Mouse (Mus musculus) mesoderm, embryonic 11.5 days (tissue): ENCODE results near the gene Rgn.
A peak's percentile ranks its signal among the peaks of the same experiment; 100 is the strongest.

ENCODE experiments used
- DNase-seq: peaks from one replicate; pipeline ENCODE4 v3.0.0-alpha.2; 2012; ENCODE audit warnings: low read depth, low spot score

The Rgn gene

DNA sequence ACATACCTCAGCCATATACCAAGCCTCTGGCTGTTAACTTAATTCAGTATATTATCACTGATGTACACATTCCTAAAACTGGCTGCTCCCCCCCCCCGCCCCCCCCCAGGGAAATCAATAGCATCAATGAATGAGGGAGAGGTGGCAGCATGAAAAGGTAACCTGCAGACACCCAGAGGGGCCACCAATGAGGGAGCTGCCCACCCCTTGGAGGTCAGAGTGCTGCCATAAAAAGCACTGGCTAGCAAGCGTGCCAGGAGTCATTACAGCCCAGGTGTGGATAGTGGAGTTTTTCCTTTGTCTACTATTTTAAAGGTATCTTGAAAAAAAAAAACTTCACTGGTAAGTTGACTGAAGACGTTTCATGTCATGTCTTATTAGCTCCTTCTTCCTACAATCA, at the start of gene Rgn:
Gene Rgn, plus strand, starts transcription at position 256 of the 400 bp plus-strand sequence.
- no peak for DNase-seq

DNA sequence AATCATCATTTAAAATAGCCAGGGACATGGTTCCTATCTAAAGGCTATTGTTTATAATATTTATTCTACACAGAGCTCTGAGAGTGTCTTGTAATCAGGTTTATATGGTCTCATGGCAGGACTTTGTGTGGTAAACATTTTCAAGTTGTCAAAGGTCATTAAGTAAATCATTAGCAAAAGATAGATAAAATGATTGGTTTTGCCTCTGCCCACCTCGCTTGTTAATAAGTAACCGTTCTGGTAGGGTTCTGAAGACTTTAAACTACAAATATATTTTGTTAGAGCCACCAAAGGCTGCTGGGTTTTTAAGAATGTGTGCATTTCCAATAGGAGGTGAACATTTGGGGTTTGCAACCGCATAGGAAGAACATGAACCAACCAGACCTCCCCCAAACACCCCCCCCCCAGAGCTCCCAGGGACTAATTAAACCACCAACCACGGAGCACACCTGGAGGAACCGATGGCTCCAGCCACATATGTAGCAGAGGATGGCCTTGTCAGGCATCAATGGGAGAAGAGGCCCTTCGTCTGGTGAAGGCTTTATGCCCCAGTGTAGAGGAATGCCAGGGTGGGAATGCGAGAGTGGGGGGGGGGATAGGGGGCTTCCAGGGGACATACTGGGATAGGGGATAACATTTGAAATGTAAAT, 29.2 kb upstream of the Rgn start:
- DNase-seq = no peak

DNA sequence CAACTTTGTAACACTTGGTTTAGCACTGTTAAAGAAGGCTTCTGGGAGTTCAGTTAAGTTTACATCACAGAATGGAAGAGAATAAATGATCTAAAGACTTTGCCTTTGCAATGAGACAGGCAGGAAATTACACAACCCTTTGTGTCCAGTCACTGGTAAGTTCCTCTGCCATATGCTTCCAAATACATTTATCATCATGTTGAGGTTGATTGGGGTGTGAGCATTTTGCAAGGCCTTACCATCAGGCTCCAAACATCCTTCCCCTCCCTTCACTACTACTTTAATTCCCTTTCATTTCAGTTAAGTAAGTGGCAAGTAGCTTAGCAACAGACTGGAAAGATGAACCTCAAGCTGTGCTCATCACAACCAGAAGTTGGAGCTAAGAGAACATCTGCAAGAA, 28.0 kb upstream of the Rgn start:
- DNase-seq = no peak

DNA sequence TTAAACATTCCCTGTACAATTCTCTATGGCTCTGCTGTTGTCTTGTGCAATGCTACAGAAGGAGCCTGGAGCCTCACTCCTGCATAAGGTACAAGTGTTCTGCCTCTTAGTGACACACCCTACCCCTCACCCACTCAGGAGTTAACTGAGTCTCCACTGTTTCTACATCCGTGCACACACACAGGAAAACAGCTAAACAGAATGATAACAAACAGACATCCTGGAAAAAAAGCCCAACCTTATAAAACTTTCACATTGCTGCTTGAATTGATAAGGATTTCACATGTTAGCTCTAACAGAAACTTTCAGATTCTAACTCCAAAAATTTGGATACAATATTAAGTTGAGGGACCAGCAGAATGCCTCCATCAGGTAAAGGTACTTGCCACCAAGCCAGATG, 17.0 kb upstream of the Rgn start:
- no peak for DNase-seq

DNA sequence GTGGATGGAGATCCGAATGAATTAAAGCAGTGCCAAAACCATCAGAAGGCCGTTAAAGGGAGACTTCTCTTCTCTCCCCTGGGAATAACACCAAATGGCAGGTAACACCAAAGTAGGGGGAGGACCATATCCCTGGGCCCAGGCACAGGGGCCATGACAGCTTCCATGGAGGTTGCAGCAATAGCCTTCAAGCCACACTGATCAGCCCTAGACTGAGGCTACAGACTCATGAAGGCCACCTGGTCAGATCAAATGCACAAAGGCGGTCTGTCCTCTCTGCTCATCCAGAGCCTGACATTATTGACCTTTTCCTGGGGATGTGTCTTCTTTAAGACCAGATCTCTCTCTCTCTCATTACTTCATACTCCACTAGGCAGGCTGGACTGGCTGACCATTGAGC, 5.7 kb upstream of the Rgn start:
- DNase-seq = no peak

DNA sequence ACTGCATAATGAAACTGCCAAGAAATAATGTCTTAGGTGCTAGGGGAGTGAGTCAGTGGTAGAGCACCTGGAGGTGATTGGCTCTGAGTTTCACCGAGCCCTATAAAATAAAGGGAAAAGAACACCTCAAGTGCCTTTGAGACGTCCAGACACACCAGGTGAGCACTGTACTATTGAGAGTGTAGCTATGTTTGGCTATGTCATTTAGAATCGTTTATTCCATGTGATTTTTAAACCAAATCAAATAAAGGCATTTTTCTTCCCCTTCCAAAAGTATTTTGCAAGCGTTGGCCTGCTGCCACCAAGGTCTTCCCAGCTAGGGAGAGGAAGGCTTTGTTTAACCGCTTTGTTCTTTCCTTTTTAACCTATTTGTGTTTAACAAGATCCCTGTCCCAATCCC, 2.0 kb upstream of the Rgn start:
- DNase-seq = no peak

DNA sequence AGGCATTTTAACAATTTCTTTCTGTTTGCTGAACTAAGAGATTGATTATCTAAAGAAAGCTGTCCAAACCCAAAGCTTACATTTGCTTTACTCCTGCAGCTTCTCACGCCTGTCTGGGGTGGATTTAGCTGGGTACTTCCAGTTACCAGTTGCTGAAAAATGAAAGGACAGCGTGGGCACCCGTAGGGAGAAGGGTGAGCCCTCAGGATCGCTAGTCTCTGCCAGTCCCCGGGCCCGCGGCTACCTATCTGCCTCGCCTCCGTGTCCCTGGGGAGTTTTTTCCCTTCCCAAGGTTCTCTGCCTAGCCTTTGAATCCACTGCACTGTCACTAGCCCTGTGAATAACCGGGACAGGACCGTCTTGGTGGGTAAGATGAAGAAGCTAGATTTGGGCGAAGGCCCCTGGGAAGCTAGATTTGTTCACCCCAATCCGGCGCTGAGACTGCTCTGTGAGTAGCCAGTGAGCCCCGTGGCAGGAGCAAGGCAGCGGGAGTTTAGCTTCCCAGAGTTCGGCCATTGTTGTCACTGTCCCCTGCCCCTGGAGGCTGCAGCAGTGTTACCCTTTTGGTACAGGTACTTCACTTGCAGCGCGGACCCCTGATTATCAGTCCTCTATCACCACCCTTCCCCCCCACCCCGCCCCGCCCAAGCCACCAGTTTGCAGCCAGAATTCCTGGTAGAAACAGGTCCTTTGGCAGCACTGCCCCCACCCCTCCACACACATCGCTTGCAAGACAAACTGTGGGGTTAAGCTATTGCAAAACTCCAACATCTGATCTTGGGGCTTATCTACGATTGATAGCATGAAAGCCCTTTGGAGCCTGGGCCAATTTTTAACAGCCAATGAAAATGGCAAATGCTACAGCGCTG, 1.3 kb upstream of the Rgn start:
- no peak for DNase-seq

DNA sequence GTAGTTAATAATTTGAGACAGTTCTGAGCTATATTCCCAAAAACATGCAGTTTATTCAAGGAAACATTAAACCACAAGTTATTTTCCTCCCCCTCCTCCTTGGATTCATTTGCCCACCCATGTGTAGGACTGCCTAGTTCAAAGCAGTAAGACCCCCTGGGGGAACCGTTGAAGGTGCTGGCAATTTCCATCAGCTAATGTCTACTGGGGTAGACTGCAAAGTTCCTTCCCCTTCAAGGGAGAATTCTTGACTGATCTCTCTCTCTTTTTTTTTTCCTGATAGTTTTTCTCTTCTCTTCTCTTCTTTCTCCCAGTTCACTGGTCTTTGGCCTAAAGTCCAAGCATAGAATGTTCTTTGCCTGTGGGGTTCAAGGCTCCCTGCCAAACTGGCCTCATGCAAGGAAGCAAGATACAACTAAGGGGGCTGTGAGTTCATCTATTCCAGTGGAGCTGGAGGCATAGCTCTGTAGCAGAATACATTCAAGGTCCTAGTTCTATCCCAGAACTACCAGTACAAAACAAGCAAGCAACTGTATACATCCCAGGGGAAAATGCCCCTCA, 627 bp upstream of the Rgn start:
- no peak for DNase-seq

DNA sequence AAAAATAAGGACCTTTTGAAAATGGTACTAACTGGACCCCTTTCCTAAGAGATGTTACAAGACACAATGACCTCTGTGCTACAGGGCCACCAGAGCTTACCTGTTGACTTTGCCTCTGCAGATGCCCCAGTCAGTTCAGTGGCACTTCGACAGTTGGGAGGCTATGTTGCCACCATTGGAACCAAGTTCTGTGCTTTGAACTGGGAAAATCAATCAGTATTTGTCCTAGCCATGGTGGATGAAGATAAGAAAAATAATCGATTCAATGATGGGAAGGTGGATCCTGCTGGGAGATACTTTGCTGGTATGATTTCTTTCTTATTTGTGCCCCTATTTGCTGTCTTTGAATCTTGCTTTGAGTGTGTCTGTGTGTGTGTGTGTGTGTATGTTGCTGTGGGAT, 2.6 kb downstream of the Rgn start:
- no peak for DNase-seq

DNA sequence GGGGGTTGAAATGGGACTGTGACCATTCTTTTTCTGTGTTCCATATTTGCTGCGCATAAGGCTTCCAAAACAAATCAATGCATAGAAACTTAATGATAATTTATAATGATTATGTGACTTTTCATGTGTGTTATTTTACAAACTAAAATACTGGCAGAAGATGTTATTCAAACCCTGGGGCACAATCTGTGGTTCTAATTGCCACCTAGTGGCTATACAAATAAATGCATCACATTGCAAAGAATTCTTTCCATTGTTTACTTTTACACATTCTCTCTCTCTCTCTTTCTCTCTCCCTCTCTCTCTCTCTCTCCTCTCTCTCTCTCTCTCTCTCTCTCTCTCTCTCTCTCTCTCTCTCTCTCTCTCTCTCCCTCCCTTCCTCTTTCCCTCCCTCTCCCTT, 12.3 kb downstream of the Rgn start:
- DNase-seq = no peak

DNA sequence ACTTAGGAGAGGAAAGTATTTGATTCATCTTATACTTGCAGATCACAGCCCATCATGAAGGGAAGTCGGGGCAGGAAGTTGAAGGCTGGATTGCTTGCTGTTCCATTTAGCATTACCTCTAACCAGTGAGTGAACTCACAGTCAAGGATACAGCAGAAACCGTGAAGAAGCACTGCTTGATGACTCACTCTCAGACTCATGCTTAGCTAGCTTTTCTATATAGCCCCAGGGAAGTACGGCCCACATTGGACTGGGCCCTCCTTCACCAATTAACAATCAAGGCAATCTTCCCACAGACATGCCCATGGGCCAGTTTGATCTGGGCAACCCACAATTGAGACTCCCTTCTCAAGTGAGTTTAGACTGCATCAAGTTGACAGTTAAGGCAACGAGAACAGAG, 14.4 kb downstream of the Rgn start:
- no peak for DNase-seq

DNA sequence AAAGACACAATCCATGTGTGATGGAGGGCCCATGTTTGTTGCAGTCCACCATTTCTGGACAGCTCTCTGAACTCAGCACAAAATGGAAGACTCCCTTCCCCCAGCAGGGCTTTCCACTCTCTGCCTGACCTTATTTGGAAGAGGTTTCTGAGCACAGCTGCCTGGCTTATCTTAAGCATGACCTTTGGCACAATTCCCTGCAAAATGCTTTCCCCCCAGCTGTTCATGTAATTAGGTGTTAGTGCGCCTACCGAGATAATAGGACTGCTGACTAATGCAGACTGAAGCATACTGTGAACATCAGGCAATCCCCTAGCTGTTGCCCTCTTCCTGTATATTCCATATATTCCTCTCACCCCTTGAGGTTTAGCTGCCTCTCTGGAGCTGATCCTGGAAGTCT, 21.4 kb downstream of the Rgn start:
- peak; percentile 30 for DNase-seq

DNA sequence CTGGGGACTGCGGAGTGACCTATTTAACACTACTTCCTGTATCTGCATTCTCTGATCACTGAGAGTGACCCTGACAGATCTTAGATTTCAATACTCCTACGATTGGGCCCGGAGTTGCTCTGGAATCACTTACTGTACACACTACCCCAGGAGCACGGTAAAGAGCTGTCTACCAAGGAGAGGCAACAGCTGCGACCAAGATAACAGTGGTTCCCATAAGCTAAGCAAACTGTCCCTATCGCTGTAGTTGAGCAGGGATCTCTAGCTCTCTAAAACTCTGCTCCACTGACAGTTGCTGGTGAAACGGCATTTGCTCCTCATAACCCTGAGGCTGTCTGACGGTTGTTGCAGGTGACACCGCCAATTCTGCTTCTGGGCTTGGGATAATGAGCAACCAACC, 23.1 kb downstream of the Rgn start:
- no peak for DNase-seq

DNA sequence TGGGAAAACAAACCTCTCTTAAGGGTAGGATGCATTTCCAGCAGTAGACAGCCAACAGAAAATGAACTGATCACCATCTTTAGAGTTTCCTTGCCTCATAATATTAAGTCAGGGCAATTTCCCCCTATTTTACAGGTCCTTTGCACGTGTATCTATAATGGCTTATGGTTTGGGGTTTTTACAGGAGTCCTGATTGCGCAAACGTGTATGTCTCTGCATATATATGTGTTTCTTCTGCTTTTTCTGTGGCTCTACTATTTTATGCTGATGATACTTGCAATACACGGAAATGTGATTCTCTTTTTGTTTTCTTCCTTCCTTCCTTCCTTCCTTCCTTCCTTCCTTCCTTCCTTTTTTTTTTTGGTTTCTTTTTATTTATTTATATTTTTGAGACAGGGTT, 24.3 kb downstream of the Rgn start:
- no peak for DNase-seq

DNA sequence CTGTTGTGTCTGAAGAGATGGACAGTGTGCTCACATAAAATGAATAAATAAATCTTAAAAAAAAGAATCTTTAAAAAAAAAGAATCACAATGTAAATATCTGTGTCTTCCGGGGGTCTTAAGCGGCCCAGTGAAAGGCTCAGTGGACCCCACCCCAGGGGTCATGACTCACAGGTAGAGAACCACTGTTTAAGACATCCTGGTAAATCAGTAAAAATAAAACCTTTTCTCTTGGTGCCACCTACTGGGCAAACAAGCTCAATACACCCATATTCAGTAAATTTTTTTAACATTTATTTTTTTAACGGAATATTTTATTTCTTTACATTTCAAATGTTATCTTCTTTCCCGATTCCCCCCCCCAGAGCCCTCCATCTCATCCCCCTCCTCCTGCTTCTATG, 38.4 kb downstream of the Rgn start:
- DNase-seq = no peak

DNA sequence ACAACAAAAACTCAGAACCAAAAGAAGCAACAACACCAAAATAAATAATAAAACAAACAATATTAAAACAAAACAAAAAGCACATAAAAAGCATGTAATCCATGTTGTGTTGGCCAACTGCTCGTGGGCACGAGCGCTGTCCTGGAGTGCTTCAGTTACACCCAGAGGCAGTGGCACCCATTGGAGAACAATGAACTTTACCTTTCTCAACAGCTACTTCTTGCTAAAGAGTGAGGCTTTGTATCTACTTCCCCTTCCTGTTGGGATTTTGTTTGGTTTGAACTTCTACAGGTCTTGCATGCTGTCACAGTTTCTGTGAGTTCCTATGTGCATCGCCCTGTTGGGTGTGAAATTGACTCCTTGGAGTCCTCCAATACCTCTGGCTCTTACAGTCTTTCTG, 58.9 kb downstream of the Rgn start:
- DNase-seq = no peak
